9 mouse cellular contexts compared by ENCODE assay signal in genomic region chr11:98021118-98021517, GRCm38 (mm10). TPM values are rescaled to one million over a fixed set of nuclear protein-coding genes. Genes with fewer than 3 reads are reported as not detected.
DNase-seq lines count a peak whose midpoint lies in the region; ATAC-seq and TF ChIP-seq lines count a peak whose summit lies in the region.
"Had no signal": no experiment of that assay in that cellular context is flagged by ENCODE, and none has a peak within 500 bp of the region (broad histone marks: within the 10 kb centered on the region; RNA-seq: fewer than 3 reads in every experiment).

No protein-coding gene starts in this region.

- H3K27ac ChIP-seq in lung, postnatal 0 days (ENCODE audit: low read length), result no peak overlapping the region
- H3K27ac ChIP-seq in limb, embryonic 13.5 days, result peak overlapping the region; percentile 90
- 0 out of 2 replicates have a peak overlapping the region, but pooled peaks have one; percentile 18 for H3K27ac ChIP-seq in stomach, embryonic 16.5 days (ENCODE audit: low read length)

- TF ChIP-seq CTCF in lung, postnatal 0 days (IDR thresholded peaks at IDR 0.05), result no peak

- TF ChIP-seq EP300 in lung, postnatal 0 days (IDR thresholded peaks at IDR 0.05), result no peak

- peak; percentile 25 for DNase-seq in gastrocnemius, postnatal 14 days
- no peak for DNase-seq in gastrocnemius, postnatal 4 days (ENCODE audit: low spot score in 2 of 2)
- DNase-seq in lung, postnatal 0 days (ENCODE audit: low spot score), result no peak
- no peak for DNase-seq in lung, postnatal 10 days
- DNase-seq in thymus, postnatal 36 days, result no peak
- no peak for DNase-seq in cerebellum, postnatal 14 days
- DNase-seq: thymus, adult 2 months had no signal

- H3K9me3 ChIP-seq in lung, postnatal 0 days (ENCODE audit: low read length), result no peaks in the 10 kb centered on the region
- H3K9me3 ChIP-seq in limb, embryonic 13.5 days, result no peaks in the 10 kb centered on the region
- H3K9me3 ChIP-seq in stomach, embryonic 16.5 days (replicated peaks; ENCODE audit: control insufficient read depth, low read length), result no peaks in the 10 kb centered on the region

- peak overlapping the region; percentile 96 for H3K4me2 ChIP-seq in lung, postnatal 0 days (replicated peaks; ENCODE audit: low read depth, low read length)
- H3K4me2 ChIP-seq in limb, embryonic 13.5 days (replicated peaks), result peak overlapping the region; percentile 81
- peak overlapping the region; percentile 94 for H3K4me2 ChIP-seq in stomach, embryonic 16.5 days (ENCODE audit: low read depth, low read length)

- ATAC-seq in lung, postnatal 0 days, result no peak
- peak; percentile 7; the same call in 1 of the 2 replicates for ATAC-seq in limb, embryonic 13.5 days (ENCODE audit: low FRiP score, low read depth)
- ATAC-seq in stomach, embryonic 16.5 days (ENCODE audit: insufficient read depth, low FRiP score), result no peak

- H3K4me1 ChIP-seq in lung, postnatal 0 days (ENCODE audit: insufficient read depth, low read depth, low read length), result peaks cover 14% of the 10 kb centered on the region; the same call in 1 of the 2 replicates
- H3K4me1 ChIP-seq in limb, embryonic 13.5 days, result peaks cover 38% of the 10 kb centered on the region
- peaks cover 27% of the 10 kb centered on the region for H3K4me1 ChIP-seq in stomach, embryonic 16.5 days (ENCODE audit: control insufficient read depth, insufficient read depth, low read length)

- WGBS in lung, postnatal 0 days, result 23% methylated on average over 2 of the region's 2 CpGs
- 67% methylated on average over 2 of the region's 2 CpGs for WGBS in limb, embryonic 13.5 days
- 39% methylated on average over 2 of the region's 2 CpGs for WGBS in stomach, embryonic 16.5 days

- no peaks in the 10 kb centered on the region for H3K36me3 ChIP-seq in lung, postnatal 0 days (ENCODE audit: insufficient read depth, low read length)
- H3K36me3 ChIP-seq in limb, embryonic 13.5 days, result peaks cover 30% of the 10 kb centered on the region
- H3K36me3 ChIP-seq in stomach, embryonic 16.5 days (ENCODE audit: control insufficient read depth, insufficient read depth, low read length), result no peaks in the 10 kb centered on the region

- H3K27me3 ChIP-seq in lung, postnatal 0 days (replicated peaks; ENCODE audit: insufficient read depth, low read length), result no peaks in the 10 kb centered on the region
- no peaks in the 10 kb centered on the region for H3K27me3 ChIP-seq in limb, embryonic 13.5 days
- H3K27me3 ChIP-seq in stomach, embryonic 16.5 days (ENCODE audit: control insufficient read depth, insufficient read depth, low read length), result no peaks in the 10 kb centered on the region

- H3K9ac ChIP-seq in lung, postnatal 0 days (replicated peaks; ENCODE audit: low read depth), result no peak overlapping the region
- H3K9ac ChIP-seq in limb, embryonic 13.5 days, result peak overlapping the region; percentile 88
- H3K9ac ChIP-seq in stomach, embryonic 16.5 days (ENCODE audit: low read length), result peak overlapping the region; percentile 84; the same call in 1 of the 2 replicates

- intact Hi-C loops in gastrocnemius, postnatal 14 days (cut with DNase I; ENCODE audit: low total_unique reads), result no loop called here

- no peak overlapping the region; the same call in 1 of the 2 replicates for H3K4me3 ChIP-seq in lung, postnatal 0 days (ENCODE audit: low read depth, low read length)
- peak overlapping the region; percentile 83 for H3K4me3 ChIP-seq in limb, embryonic 13.5 days
- H3K4me3 ChIP-seq in stomach, embryonic 16.5 days (replicated peaks; ENCODE audit: low read length), result peak overlapping the region; percentile 77

RNA-seq across cellular contexts. Expression of gene Cacnb1, which starts 1.7 kb away (rescaled TPM):
- 100 to 1,000 TPM; 281 to 311 TPM for total RNA-seq in gastrocnemius, postnatal 14 days (2021)
- 100 to 1,000 TPM; 240 to 241 TPM for total RNA-seq in gastrocnemius, postnatal 4 days (2021)
- polyA plus RNA-seq in lung, postnatal 0 days (2015; fragmentation: Nextera tagmentation; extraction: Ambion mirVana), result 3.5 and 4.0 TPM in 2 replicates
- 20.0 and 20.7 TPM in 2 replicates for polyA plus RNA-seq in limb, embryonic 13.5 days (2015; fragmentation: Nextera tagmentation; extraction: Ambion mirVana)
- 7.0 and 12.1 TPM in 2 replicates for polyA plus RNA-seq in stomach, embryonic 16.5 days (2015; fragmentation: Nextera tagmentation; extraction: Ambion mirVana)

RNA-seq across cellular contexts. Expression of gene Rpl19, which starts 5.4 kb away (rescaled TPM):
- total RNA-seq in gastrocnemius, postnatal 14 days (2021), result 100 to 1,000 TPM; 628 to 686 TPM
- total RNA-seq in gastrocnemius, postnatal 4 days (2021), result 1,000 to 10,000 TPM; 1,153 to 1,224 TPM
- polyA plus RNA-seq in lung, postnatal 0 days (2015; fragmentation: Nextera tagmentation; extraction: Ambion mirVana), result 750 and 817 TPM in 2 replicates
- 1,012 and 1,039 TPM in 2 replicates for polyA plus RNA-seq in limb, embryonic 13.5 days (2015; fragmentation: Nextera tagmentation; extraction: Ambion mirVana)
- 825 and 942 TPM in 2 replicates for polyA plus RNA-seq in stomach, embryonic 16.5 days (2015; fragmentation: Nextera tagmentation; extraction: Ambion mirVana)

RNA-seq across cellular contexts. Expression of gene Arl5c, which starts 25.1 kb away (rescaled TPM):
- under 1 TPM; 0.64 to 0.75 TPM for total RNA-seq in gastrocnemius, postnatal 14 days (2021)
- total RNA-seq in gastrocnemius, postnatal 4 days (2021), result 1 to 10 TPM; 1.5 to 1.9 TPM
- polyA plus RNA-seq in lung, postnatal 0 days (2015; fragmentation: Nextera tagmentation; extraction: Ambion mirVana), result 4.6 and 6.5 TPM in 2 replicates
- 7.0 and 8.8 TPM in 2 replicates for polyA plus RNA-seq in limb, embryonic 13.5 days (2015; fragmentation: Nextera tagmentation; extraction: Ambion mirVana)
- polyA plus RNA-seq in stomach, embryonic 16.5 days (2015; fragmentation: Nextera tagmentation; extraction: Ambion mirVana), result 10.5 and 11.8 TPM in 2 replicates

RNA-seq across cellular contexts. Expression of gene Stac2, which starts 32.1 kb away (rescaled TPM):
- under 1 TPM; 0.07 to 0.29 TPM for total RNA-seq in gastrocnemius, postnatal 14 days (2021)
- under 1 TPM; 0.54 to 0.60 TPM for total RNA-seq in gastrocnemius, postnatal 4 days (2021)
- 0.10 and 0.11 TPM in 2 replicates for polyA plus RNA-seq in lung, postnatal 0 days (2015; fragmentation: Nextera tagmentation; extraction: Ambion mirVana)
- polyA plus RNA-seq in limb, embryonic 13.5 days (2015; fragmentation: Nextera tagmentation; extraction: Ambion mirVana), result 0.74 and 1.1 TPM in 2 replicates
- polyA plus RNA-seq in stomach, embryonic 16.5 days (2015; fragmentation: Nextera tagmentation; extraction: Ambion mirVana), result 0.25 and 0.47 TPM in 2 replicates

RNA-seq across cellular contexts. Expression of gene Plxdc1, which starts 34.9 kb away (rescaled TPM):
- 1 to 10 TPM; 6.2 to 8.0 TPM for total RNA-seq in gastrocnemius, postnatal 14 days (2021)
- 1 to 10 TPM; 7.1 to 7.6 TPM for total RNA-seq in gastrocnemius, postnatal 4 days (2021)
- polyA plus RNA-seq in lung, postnatal 0 days (2015; fragmentation: Nextera tagmentation; extraction: Ambion mirVana), result 1.7 TPM in 2 replicates
- 0.33 and 0.50 TPM in 2 replicates for polyA plus RNA-seq in limb, embryonic 13.5 days (2015; fragmentation: Nextera tagmentation; extraction: Ambion mirVana)
- 0.72 and 1.0 TPM in 2 replicates for polyA plus RNA-seq in stomach, embryonic 16.5 days (2015; fragmentation: Nextera tagmentation; extraction: Ambion mirVana)
